Mouse (Mus musculus) midbrain, postnatal 0 days (tissue): ENCODE measurements around the gene Cnr2. TPM values are rescaled to one million over a fixed set of nuclear protein-coding genes. Genes with fewer than 3 reads are reported as not detected.

Experiments used
- ATAC-seq: fragments of 200-750 bp; cut with Nextera tagmentation; 2 replicates; pipeline ENCODE4 v1.8.0; 2017; ENCODE audit warnings: moderate number of reproducible peaks, mild to moderate bottlenecking, moderate TSS enrichment, moderate library complexity; ENCODE audit not compliant: low FRiP score
- DNase-seq: peaks from one replicate; pipeline ENCODE4 v3.0.0-alpha.2; 2015; ENCODE audit warnings: low spot score
- H3K27ac ChIP-seq: fragments of 300-500 bp; sonication (generic); 2 replicates; pipeline ENCODE4 v1.5.1; 2014; ENCODE audit warnings: low read depth, mild to moderate bottlenecking, low read length, mixed read lengths
- H3K27me3 ChIP-seq: fragments of 300-500 bp; sonication (generic); 2 replicates; pipeline ENCODE4 v1.6.1; 2014; ENCODE audit warnings: low read length, control low read depth, mixed read lengths; ENCODE audit not compliant: insufficient read depth
- H3K36me3 ChIP-seq: fragments of 300-500 bp; sonication (generic); 2 replicates; pipeline ENCODE4 v1.6.1; 2014; ENCODE audit warnings: low read length, control low read depth, mixed read lengths; ENCODE audit not compliant: insufficient read depth
- H3K4me1 ChIP-seq: fragments of 300-500 bp; sonication (generic); 2 replicates; pipeline ENCODE4 v1.6.1; 2014; ENCODE audit warnings: mild to moderate bottlenecking, control low read depth, antibody characterized with exemption, low read length, mixed read lengths; ENCODE audit not compliant: insufficient read depth
- H3K4me2 ChIP-seq: fragments of 300-500 bp; sonication (generic); 2 replicates; pipeline ENCODE4 v1.6.1; 2014; ENCODE audit warnings: low read depth, mild to moderate bottlenecking, low read length, mixed read lengths; ENCODE audit not compliant: poor library complexity, severe bottlenecking
- H3K4me3 ChIP-seq: fragments of 300-500 bp; sonication (generic); 2 replicates; pipeline ENCODE4 v1.5.1; 2014; ENCODE audit warnings: low read depth, mild to moderate bottlenecking, low read length, moderate library complexity
- H3K9ac ChIP-seq: fragments of 300-500 bp; sonication (generic); replicated peaks from 2 replicates; pipeline ENCODE4 v1.6.1; 2014; ENCODE audit warnings: mild to moderate bottlenecking, low read length, moderate library complexity, mixed read lengths; ENCODE audit not compliant: poor library complexity, severe bottlenecking
- H3K9me3 ChIP-seq: fragments of 300-500 bp; sonication (generic); 2 replicates; pipeline ENCODE4 v1.6.1; 2016; ENCODE audit warnings: low read length, control low read depth
- CTCF ChIP-seq: IDR thresholded peaks from 2 replicates; pipeline ENCODE4 v1.5.1; 2016; ENCODE audit warnings: antibody characterized with exemption, mild to moderate bottlenecking
- WGBS: fragments of 180-500 bp; shearing (Covaris S2); extraction: QIAGEN DNeasy Blood & Tissue Kit; methylation state at CpG from one replicate; pipeline ENCODE4 v1.1.7; 2014; 5-methylcytosine and 5-hydroxymethylcytosine counted together
- polyA plus RNA-seq: library from polyadenylated mRNA; unstranded; fragments of >200 nt; fragmentation: Nextera tagmentation; extraction: Ambion mirVana; gene quantifications from 2 replicates; pipeline ENCODE4 v1.2.1, GENCODE M21; 2015
- total RNA-seq: library from RNA; depleted of rRNA; stranded (reverse); fragments of >200 nt; gene quantifications from 2 replicates; pipeline ENCODE4 v1.2.3, GENCODE M21; 2014

The Cnr2 gene
- total and polyA plus RNA-seq, 2 experiments from 2014 or later = 0.04 to 0.55 TPM

GRCm38 (mm10) chr4:135926861-135927260 lies 31.7 kb downstream of the Cnr2 start:
- no peak for TF ChIP-seq CTCF

GRCm38 (mm10) chr4:135928376-135928775 lies 33.2 kb downstream of the Cnr2 start:
- H3K9ac ChIP-seq = no peak overlapping the region
- DNase-seq (no peak), ATAC-seq (no peak)
- H3K27me3 ChIP-seq = no peaks in the 10 kb centered on the region
- no peaks in the 10 kb centered on the region for H3K9me3 ChIP-seq
- H3K4me3 ChIP-seq = no peak overlapping the region
- 82% methylated on average over 9 of the region's 9 CpGs for WGBS
- peaks cover 20% of the 10 kb centered on the region; the same call in 1 of the 2 replicates for H3K36me3 ChIP-seq
- no peaks in the 10 kb centered on the region for H3K4me1 ChIP-seq
- no peak for TF ChIP-seq CTCF
- H3K4me2 ChIP-seq = no peak overlapping the region
- H3K27ac ChIP-seq = no peak overlapping the region

More at GRCm38 (mm10) chr4:135926861-135927260, 31.7 kb downstream of the Cnr2 start:
- Histone ChIP-seq H3K36me3 (peaks cover 13% of the 10 kb centered on the region; the same call in 1 of the 2 replicates), H3K27ac (no peak overlapping the region), H3K4me3 (no peak overlapping the region), H3K4me1 (peaks cover 2% of the 10 kb centered on the region; the same call in 1 of the 2 replicates), H3K27me3 (no peaks in the 10 kb centered on the region), H3K9ac (no peak overlapping the region), H3K9me3 (no peaks in the 10 kb centered on the region), H3K4me2 (no peak overlapping the region)
- 96% methylated on average over 3 of the region's 3 CpGs for WGBS
- ATAC-seq = no peak
- DNase-seq = no peak

- Histone ChIP-seq H3K4me1 (no peaks in the 10 kb centered on the region), H3K27ac (no peak overlapping the region), H3K27me3 (no peaks in the 10 kb centered on the region), H3K9ac (no peak overlapping the region), H3K4me3 (no peak overlapping the region), H3K36me3 (peaks cover 19% of the 10 kb centered on the region; the same call in 1 of the 2 replicates), H3K9me3 (no peaks in the 10 kb centered on the region), H3K4me2 (no peak overlapping the region)
- WGBS = 92% methylated on average over 5 of the region's 5 CpGs
- no peak for ATAC-seq
- TF ChIP-seq CTCF = no peak
- DNase-seq = no peak
Measured at GRCm38 (mm10) chr4:135929405-135929804, 34.2 kb downstream of the Cnr2 start.

GRCm38 (mm10) chr4:135929828-135930227 lies 34.6 kb downstream of the Cnr2 start:
- TF ChIP-seq CTCF = no peak
- H3K27me3 ChIP-seq = no peaks in the 10 kb centered on the region
- H3K36me3 ChIP-seq = peaks cover 19% of the 10 kb centered on the region; the same call in 1 of the 2 replicates
- H3K4me3 ChIP-seq = no peak overlapping the region
- H3K9me3 ChIP-seq = no peaks in the 10 kb centered on the region
- H3K27ac ChIP-seq = no peak overlapping the region
- ATAC-seq (no peak), DNase-seq (no peak)
- no peak overlapping the region for H3K4me2 ChIP-seq
- no peak overlapping the region for H3K9ac ChIP-seq
- WGBS = 94% methylated on average over 9 of the region's 9 CpGs
- H3K4me1 ChIP-seq = no peaks in the 10 kb centered on the region

- DNase-seq (no peak), ATAC-seq (no peak)
- H3K4me1 ChIP-seq = no peaks in the 10 kb centered on the region
- no peak for TF ChIP-seq CTCF
- no peak overlapping the region for H3K4me3 ChIP-seq
- H3K36me3 ChIP-seq = peaks cover 19% of the 10 kb centered on the region; the same call in 1 of the 2 replicates
- no peak overlapping the region for H3K4me2 ChIP-seq
- H3K9ac ChIP-seq = no peak overlapping the region
- H3K27ac ChIP-seq = no peak overlapping the region
- no peaks in the 10 kb centered on the region for H3K9me3 ChIP-seq
- WGBS = 96% methylated on average over 8 of the region's 8 CpGs
- no peaks in the 10 kb centered on the region for H3K27me3 ChIP-seq
Measured at GRCm38 (mm10) chr4:135930239-135930638, 35.0 kb downstream of the Cnr2 start.

- DNase-seq (peak; percentile 39), ATAC-seq (no peak)
- Histone ChIP-seq H3K4me2 (no peak overlapping the region), H3K36me3 (peaks cover 21% of the 10 kb centered on the region), H3K4me3 (no peak overlapping the region), H3K9me3 (no peaks in the 10 kb centered on the region), H3K4me1 (no peaks in the 10 kb centered on the region), H3K9ac (no peak overlapping the region), H3K27me3 (no peaks in the 10 kb centered on the region), H3K27ac (no peak overlapping the region)
- TF ChIP-seq CTCF = peak; percentile 77
- 66% methylated on average over 5 of the region's 5 CpGs for WGBS
Measured at GRCm38 (mm10) chr4:135931832-135932231, 36.6 kb downstream of the Cnr2 start.
